Mouse (Mus musculus): ENCODE measurements around the gene Haao. TPM values are rescaled to one million over a fixed set of nuclear protein-coding genes. Genes with fewer than 3 reads are reported as not detected.

Gene Haao
- 1 to 10 TPM; 1.2 to 4.5 TPM for polyA plus RNA-seq (2017; shearing (Covaris generic))

DNA sequence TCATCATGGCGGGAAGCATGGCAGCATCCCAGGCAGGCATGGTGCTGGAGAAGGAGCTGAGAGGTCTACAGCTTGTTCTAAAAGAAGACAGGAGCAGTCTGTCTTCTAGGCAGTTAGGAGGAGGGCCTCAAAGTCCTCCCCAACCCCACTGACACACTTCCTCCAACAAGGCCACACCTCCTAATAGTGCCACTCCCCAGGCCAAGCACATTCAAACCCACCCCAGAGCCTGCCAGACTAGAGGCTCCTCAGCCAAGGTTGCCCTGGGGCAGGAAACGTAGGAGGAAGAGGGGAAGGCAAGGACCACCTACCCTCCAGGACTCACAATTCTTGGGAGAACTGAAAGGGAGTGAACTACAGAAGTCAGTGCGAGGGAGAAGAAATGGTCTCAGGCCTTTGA lies at the start of gene Haao:
TSS of gene Haao (minus strand) at position 149 of the 400 bp plus-strand sequence.

Other genes starting within 250 kb of the Haao start
- under 1 TPM in 1 of 2 experiments, not detected in 1; 0.27 TPM for gene Kcng3, start 216.1 kb downstream of the Haao start, polyA plus RNA-seq (2017; shearing (Covaris generic))
- gene Mta3, start 141.8 kb downstream of the Haao start, polyA plus RNA-seq (2017; shearing (Covaris generic)): 100 to 1,000 TPM in 1 of 2 experiments, 10 to 100 TPM in 1; 74.5 to 106 TPM